Mouse (Mus musculus): Measurements from ENCODE around the gene Dst.

DNA sequence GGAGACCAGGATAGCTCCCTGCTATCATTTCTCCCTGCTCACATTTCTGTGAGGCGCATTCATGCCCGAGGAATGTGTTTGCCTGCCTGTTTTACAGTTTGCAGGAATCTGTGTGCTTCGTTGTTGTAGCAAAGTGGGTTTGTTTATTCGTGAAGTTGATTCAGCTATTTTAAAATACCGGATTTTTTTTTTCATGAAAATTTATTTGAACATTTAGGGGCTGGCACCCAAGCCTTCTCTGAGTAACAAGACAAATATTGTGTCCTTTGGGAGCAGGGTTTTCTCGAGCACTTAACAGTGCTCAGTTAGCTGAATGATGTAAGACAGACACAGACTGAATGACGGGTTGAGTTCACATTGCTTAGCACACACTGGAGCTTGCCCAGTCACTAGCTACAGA, 345.9 kb downstream of the Dst start:
- no peak for TF ChIP-seq CTCF (conservative IDR thresholded peaks at IDR 0.05; ENCODE audit: low read length)
- no peak for TF ChIP-seq POU5F1 (IDR thresholded peaks at IDR 0.05; ENCODE audit: borderline replicate concordance, low read length)
- no peak for TF ChIP-seq NANOG (IDR thresholded peaks at IDR 0.05; ENCODE audit: borderline replicate concordance, low read length)

All from E14TG2a.4 (cell line).